Mouse (Mus musculus) E14TG2a.4 (cell line): ENCODE data around the gene G6pd2.

Experiments used
- H3K27me3 ChIP-seq: 2 replicates; pipeline ENCODE4 v1.6.1; 2014; ENCODE audit warnings: low read length, control low read depth; ENCODE audit not compliant: insufficient read depth
- H3K36me3 ChIP-seq: 2 replicates; pipeline ENCODE4 v1.6.1; 2014; ENCODE audit warnings: low read length, control low read depth; ENCODE audit not compliant: insufficient read depth
- H3K4me1 ChIP-seq: replicated peaks from 2 replicates; pipeline ENCODE4 v1.6.1; 2014; ENCODE audit warnings: low read depth, low read length, control low read depth
- H3K4me3 ChIP-seq: replicated peaks from 2 replicates; pipeline ENCODE4 v1.5.1; 2014; ENCODE audit warnings: mild to moderate bottlenecking, low read length
- H3K9me3 ChIP-seq: 2 replicates; pipeline ENCODE4 v1.6.1; 2014; ENCODE audit warnings: low read length, control low read depth
- CTCF ChIP-seq: conservative IDR thresholded peaks from 2 replicates; pipeline ENCODE4 v1.5.1; 2014; ENCODE audit warnings: low read length
- NANOG ChIP-seq: IDR thresholded peaks from 2 replicates; pipeline ENCODE4 v1.6.1; 2014; ENCODE audit warnings: borderline replicate concordance, low read length, mixed read lengths
- POU5F1 ChIP-seq: IDR thresholded peaks from 2 replicates; pipeline ENCODE4 v1.6.1; 2014; ENCODE audit warnings: low read length, borderline replicate concordance

G6pd2 gene

GRCm38 (mm10) chr5:61808516-61808915 lies at the start of gene G6pd2:
G6pd2 (plus strand) TSS chr5:61808816.
- Histone ChIP-seq H3K27me3 (no peaks in the 10 kb centered on the region), H3K4me1 (no peaks in the 10 kb centered on the region), H3K9me3 (no peaks in the 10 kb centered on the region), H3K36me3 (no peaks in the 10 kb centered on the region), H3K4me3 (no peak within 1 kb of the TSS)
- TF ChIP-seq NANOG (no peak), CTCF (no peak), POU5F1 (no peak)

- no peaks in the 10 kb centered on the region for H3K4me1 ChIP-seq
- H3K27me3 ChIP-seq: no peaks in the 10 kb centered on the region
- TF ChIP-seq POU5F1 (no peak), CTCF (no peak), NANOG (no peak)
Observed at GRCm38 (mm10) chr5:61764214-61764613, 44.4 kb upstream of the G6pd2 start.

GRCm38 (mm10) chr5:61832935-61833551 lies 24.4 kb downstream of the G6pd2 start:
- no peaks in the 10 kb centered on the region for H3K4me1 ChIP-seq

More at GRCm38 (mm10) chr5:61764214-61764613, 44.4 kb upstream of the G6pd2 start:
- Histone ChIP-seq H3K36me3 (no peaks in the 10 kb centered on the region), H3K4me3 (no peak overlapping the region), H3K9me3 (no peaks in the 10 kb centered on the region)

GRCm38 (mm10) chr5:61843891-61844290 lies 35.3 kb downstream of the G6pd2 start:
- no peak overlapping the region for H3K4me3 ChIP-seq
- H3K4me1 ChIP-seq: no peaks in the 10 kb centered on the region
- no peak for TF ChIP-seq POU5F1
- no peak for TF ChIP-seq NANOG
- no peak for TF ChIP-seq CTCF
- no peaks in the 10 kb centered on the region for H3K9me3 ChIP-seq
- no peaks in the 10 kb centered on the region for H3K36me3 ChIP-seq
- H3K27me3 ChIP-seq: no peaks in the 10 kb centered on the region

More at GRCm38 (mm10) chr5:61832935-61833551, 24.4 kb downstream of the G6pd2 start:
- no peak overlapping the region for H3K4me3 ChIP-seq
- H3K36me3 ChIP-seq: no peaks in the 10 kb centered on the region
- no peak for TF ChIP-seq NANOG
- no peak for TF ChIP-seq POU5F1
- no peak for TF ChIP-seq CTCF
- H3K27me3 ChIP-seq: no peaks in the 10 kb centered on the region
- H3K9me3 ChIP-seq: no peaks in the 10 kb centered on the region
